Mouse (Mus musculus) right cerebral cortex, postnatal 4 days (tissue): Measurements from ENCODE around the gene Stx17.
A peak's percentile ranks its signal among the peaks of the same experiment; 100 is the strongest.

Source experiments
- DNase-seq: peaks from one replicate; pipeline ENCODE4 v3.0.0-alpha.2; 2022

The Stx17 gene

DNA sequence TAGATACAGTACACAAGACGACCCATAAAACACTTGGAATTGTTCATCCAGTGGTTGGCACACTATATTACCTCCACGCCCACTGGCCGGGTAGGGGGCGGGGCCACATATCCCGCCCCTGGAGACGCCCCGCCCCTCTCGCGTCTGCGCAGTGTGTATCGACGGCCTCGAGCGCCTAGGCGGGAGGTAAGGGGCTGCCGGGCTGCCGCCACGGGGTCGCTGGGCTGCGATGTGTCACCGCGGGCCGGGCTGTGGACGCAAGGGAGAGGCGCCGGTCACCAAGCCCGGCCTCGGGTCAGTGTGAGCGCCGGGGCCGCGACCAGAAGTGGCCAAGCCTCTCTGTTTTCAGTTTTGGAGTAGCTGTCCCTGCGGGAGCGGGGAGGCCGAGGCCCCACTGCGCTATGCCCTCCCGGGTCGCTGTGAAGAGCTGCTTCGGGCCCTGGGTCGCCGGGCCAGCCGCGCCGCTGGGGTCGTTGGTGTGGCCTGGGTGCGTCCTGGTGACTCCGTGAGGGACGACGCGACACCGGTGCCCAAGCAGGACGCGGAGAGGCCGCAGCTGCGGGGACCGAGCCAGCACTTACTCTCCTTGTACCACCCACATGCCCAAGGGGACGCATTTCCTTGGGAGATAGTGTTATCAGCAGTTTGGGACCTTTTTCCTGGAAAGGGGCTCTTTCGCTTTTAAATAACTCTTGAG lies at the start of gene Stx17:
TSS of gene Stx17 (plus strand) at position 143 of the 697 bp plus-strand sequence.
- DNase-seq, result peak; percentile 81

DNA sequence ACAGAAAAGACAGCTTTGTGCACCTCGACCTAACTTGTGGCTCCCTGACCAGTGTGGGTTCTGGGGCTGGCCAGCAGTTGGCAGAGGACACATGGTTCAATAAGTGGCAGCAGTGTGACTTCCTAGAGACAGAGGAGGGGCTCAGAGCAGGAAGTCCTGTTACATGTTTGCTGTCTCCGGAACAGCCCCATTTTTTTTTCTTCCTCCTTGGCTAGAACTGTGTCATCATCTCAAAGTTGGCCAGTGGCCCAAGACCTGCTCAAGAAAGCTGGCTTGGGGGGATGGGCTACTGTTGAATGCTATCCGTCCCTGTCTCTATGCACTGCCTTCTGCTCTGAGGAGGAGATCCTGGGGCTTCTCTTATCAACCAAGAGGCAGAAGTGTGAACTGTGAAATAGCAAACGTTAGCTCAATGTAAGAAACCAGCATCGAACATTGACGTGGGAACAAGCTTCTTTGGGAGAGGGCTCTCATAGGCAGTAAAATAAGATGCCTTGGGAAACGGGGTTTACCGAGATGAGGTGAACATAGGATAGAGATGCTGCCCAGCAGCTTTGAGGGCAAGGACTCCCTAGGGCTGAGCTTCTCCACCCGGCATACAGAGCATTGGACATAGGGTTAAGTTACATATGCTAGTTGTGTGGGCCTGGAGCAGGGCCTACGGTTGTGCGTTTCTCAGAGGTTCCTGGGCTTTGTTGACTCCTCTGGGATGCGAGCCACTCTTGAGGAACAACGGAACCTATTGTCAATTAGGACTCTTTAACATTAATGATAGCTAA lies 47.8 kb upstream of the Stx17 start:
- no peak for DNase-seq

DNA sequence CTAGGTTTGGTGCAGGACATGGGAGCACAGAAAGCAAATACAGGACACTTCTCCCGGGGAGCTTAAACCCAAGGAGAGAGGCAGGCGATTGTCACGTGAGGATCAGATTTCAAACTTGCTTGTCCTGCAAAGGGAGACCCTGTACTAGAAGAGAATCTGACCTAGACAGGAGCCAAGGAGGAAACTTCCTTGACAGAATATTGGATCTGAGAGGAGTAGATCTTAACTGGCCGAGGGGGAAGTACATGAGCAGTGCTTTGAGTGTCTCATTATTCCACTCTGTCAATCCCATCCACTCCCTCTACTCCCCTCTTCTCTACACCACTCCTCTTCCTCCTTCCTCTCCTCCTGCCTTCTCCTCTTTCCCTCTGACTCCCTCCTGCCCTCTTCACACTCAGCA lies 46.5 kb upstream of the Stx17 start:
- DNase-seq, result no peak

DNA sequence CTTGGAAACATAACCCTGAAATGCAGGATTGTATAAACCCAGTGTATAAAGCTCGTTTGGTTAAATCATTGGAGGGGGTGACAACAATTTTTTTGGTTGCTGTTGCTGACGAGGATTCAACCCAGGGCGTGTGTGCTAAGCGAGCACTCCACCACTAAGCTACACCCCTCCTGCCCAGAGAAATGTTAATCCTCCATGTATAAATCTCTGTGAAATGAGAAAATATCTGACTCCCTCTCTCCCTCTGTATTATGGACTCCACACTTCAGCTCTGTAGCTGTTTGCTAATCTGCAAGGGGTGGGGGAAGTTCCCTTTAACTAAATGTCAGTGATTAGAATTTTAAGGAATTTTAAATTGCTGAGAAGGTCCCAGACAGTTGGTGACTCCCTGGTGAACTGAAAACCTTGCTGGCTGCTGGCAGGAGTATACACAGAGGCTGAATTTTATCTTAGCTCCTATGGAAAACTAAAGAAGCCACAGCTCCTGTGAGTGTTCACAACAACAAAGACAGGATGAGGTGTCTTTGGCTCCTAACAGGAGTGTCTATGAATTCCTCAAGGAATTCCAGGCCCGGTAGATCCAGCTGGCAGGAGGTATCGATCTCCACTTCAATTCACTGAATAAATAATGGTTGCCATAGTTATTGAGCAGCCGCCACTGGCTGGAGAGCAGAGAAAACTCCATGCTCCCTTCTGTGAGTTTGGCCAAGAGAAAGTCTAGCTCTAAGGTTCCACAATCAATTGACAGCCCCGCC lies 45.3 kb upstream of the Stx17 start:
- DNase-seq, result no peak

DNA sequence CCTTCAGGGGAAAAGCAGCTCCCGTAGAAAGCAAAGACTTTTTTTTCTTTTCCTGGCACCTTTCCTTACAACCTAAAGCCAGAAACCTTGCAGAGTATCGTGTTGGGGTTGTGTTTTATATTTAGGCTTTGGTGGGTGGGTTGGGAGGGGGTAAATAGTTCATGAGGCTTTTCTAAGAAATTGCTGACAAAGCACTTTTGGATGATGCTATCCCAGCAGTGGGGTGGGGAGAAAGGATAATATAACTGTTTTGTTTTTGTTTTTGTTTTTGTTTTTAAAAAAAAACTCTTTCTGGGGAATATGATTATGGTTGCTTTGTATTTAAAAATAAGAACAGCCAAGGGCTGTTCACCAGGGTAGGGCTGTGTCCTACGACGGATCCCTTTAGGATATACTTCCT lies 41.3 kb upstream of the Stx17 start:
- no peak for DNase-seq

DNA sequence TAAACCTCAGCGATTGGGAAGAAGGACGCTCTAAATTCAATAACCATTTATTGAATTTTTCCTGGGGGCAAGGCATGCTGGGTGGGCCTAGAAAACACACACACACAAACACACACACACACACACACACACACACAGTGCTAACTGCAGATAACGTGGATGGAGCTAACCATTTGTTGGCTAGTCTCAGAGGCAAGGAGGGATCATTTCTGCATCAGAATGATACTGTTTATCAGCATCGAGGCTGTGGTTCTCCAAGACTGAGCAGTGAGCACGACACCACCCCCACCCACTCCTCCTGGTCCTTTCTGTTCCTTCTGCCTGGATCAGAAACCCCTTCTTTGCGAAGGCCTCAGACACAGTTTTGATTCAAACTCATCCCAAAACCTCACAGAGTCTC lies 38.1 kb upstream of the Stx17 start:
- no peak for DNase-seq

DNA sequence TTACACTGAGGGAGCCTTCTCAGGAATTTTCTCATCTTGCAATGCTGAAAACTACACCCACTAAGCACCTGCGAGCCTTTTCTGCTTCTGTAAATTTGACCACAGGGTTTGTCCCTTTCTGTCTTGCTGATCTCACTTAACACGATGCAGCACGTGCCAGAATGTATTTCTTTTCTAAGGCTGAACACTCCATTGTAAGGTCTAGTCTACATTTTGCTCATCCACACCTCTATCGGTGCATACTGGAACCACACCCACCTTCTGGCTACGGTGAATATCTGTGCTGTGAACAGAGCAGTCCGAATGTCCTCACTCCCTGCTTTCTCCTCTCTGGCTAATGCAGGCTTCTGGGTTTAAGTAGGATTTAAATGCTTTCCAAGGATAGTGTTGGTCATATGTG lies 37.2 kb upstream of the Stx17 start:
- no peak for DNase-seq

DNA sequence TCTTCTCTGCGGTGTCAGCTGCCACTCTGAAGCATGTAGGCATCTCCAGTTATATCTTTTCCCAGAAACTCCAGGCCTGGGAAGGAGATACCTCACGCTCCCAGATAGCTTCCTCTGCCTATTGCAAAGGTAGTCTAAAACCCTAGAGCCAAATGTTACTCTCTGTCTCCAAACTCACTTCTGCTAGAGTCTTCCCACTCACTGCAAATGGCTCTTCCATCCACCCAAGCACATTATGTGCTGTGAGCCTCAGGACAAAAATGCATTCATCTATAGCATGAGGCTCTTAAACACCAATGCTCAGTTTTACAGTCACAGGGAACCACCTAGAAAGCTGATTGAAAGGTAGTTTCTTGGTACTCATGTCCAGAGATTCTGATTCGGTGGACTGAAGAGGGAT lies 31.5 kb upstream of the Stx17 start:
- no peak for DNase-seq

DNA sequence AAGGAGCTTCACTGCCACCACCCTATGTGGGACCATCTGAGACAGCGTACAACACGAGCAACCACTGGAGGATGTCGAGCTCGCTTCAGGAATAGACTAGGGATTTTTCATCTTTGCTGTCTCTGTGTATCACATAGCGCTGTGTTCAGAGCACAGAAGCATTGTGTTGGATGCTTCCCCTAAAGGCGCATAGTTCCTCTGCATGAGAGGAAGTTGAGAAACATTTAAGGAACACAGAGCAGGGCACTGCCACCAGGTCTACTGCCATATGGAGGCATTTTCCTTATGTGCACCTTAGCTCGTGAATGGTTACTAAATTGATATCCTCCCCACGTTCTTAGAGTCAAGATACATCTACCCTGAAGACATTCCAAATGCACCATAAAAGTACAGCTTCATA lies 24.5 kb upstream of the Stx17 start:
- DNase-seq, result no peak

DNA sequence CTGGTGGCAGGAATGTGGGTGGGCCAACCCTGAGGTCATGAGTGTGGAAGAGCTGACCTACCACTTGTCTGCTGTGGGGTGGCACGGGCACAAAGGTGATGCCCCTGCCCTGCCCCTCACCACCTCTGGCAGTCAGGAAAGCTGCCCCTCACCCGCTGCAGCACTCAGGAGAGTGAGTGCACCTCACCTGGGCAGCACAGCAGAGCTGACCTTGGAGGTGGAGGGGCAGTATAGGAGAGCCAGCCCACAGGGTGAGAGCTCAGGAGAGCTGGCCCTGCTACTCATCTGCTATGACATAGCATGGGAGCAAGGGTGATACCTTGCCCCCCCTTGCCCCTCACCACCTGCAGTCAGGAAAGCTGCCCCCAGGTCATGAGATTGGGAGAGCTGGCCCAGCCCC lies 22.7 kb upstream of the Stx17 start:
- DNase-seq, result no peak

DNA sequence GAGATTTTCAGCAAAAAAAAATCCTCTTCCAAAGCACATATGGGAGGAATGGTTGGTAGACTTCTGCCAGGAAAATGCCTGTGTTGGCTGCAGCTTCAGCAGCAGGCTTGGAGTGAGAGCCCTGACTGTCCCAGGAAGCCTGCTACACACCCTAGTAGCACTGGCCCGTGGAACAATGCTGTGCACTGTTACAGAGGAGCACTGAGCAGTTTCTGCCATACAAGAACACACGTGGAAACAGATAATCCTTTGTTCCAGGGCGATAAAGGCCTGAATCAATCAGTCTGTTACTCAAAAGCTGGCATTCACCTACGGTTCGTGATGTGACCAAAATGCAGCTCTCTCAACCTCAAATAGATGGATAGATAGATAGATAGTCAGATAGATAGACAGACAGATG lies 19.3 kb upstream of the Stx17 start:
- DNase-seq, result no peak

DNA sequence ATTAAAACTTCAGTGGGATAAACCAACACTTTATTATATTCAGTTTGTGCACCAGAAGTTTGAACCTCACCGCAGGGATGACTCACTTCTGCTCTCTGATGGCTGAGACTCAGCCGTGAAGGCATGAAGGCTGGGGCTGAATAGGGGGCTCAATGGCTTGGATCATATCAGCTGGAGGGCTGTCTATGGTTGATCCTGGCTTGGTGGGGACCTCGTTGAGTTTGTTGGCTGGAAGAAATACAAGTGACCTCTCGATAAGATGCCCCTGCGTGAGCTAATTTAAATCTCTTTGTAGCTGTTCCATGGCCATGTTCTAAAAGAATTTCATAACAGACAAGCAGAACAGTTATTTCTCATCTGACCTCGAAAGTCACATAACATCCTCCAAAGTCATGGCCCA lies 17.6 kb upstream of the Stx17 start:
- DNase-seq, result no peak

DNA sequence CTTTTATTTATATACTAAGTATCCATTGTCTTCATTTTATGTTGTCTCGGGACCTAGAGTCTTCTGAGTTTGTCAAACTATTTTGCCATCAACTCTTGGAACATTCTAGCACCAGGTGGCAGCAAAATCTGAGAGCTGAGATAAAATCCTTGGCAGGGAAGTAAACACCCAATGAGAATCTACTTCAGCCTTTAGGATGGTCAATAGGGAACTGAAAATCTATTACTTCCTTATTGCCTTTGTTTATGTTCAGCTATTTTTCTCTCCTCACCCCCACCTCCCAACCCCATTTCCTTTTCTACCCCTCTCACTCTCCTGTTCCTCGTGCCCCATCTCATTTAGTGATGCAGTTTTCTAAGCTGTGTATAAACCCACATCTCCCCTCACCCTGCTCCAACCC lies 16.1 kb upstream of the Stx17 start:
- no peak for DNase-seq

DNA sequence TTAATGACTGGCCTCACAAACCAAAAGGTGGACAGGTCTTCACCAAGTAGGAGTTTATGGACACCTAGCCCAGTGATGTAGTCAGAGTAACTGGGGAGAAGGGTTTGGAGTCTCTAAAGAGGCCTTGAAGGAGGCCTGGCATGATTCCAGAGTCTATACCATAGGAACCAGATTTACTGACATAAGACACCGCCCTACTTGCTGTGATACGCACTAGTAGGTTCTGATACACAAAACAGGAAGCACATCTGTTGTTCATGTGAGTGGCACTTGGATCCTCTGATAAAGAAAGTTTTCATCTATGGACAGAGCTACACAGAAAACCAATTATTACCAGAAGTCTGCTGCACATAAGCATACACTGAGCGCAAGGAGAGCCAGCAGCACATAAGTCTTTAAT lies 14.4 kb upstream of the Stx17 start:
- DNase-seq, result no peak

DNA sequence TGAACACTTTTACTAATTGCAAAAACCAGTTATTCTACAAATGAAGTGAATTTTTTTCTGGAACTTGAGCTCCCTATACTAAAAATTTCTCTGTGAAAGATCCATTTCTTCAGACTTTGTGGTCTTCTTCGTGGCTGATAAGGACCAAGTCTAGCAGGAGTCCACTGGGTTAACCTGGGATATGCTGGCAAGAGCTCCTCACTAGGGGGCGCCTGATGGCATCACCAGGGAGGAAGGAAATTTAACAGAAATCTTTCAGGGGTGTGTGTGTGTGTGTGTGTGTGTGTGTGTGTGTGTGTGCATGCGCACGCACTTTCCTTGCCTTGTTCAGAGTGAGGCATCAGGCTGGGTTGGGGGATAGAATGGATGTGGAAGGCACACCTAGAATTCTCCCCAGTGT lies 8.5 kb upstream of the Stx17 start:
- DNase-seq, result peak; percentile 13

DNA sequence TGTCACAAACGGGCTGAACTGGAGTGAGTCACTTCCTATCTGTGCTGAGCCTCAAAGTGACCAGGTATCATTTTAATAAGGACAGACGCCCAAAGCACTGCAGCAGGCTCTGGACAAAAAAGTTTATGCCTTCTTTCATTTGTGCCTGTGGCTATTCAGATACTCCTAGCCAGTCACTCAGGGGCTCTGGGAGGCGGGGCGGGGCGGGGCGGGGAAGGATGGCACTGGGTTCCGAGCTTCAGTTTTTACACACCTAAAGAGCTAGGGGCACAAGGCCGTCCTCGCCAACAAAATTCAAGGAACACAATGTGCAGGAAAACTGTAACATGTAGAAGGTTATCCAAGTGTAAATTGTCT lies 321 bp upstream of the Stx17 start:
- DNase-seq, result no peak

DNA sequence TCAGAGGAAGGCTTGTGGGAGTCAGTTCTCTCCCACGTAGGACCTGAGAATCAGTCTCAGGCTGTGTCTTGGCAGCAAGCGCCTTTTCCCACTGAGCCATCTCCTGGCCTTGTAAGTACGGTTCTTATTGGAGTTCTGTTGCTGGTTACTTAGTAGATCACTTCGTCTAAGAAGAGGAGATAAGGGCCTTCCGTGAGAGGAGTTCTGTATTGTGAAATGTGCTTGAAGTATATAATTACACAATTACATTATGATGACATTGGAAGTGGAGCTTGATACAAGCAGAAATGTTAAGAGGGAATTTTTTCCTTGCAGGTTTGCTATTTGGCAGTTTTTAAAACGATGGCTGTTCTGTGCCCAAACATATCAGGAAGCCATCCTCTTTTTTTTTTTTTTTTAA lies 5.6 kb downstream of the Stx17 start:
- DNase-seq, result no peak

DNA sequence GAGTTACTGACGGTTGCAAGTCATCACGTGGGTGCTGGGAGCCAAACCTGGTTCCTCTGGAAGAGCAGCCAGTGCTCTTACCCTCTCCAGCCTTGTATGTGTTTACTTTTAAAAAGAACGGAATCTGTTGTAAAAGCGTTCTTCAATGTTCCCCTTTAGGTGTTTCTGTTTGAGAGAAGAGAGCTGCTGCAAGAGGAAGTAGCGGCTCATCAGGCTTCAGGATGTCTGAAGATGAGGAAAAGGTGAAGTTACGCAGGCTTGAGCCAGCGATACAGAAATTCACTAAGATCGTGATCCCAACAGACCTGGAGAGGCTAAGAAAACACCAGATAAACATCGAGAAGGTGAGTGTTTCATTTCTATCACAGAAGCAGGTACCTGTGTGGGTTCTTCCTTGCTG lies 6.9 kb downstream of the Stx17 start:
- DNase-seq, result no peak

DNA sequence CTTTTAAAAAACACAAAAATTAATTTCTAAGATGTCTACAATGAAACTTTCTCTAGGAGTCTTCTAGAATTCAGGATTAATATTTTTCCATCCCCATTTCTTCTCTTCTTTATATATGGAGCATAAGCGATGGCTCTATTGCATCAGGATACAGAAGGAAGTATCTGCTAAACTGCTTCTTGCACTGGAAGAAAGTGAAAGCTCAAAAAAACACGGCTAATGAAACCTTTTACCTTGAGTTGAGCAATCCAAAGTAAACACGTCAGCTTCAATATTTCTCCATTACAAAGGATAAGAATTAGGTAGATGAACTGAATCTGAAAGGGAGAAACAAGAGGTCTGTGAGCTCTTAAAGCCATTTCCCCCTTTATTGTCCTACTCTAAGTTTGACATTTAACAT lies 8.0 kb downstream of the Stx17 start:
- DNase-seq, result no peak

DNA sequence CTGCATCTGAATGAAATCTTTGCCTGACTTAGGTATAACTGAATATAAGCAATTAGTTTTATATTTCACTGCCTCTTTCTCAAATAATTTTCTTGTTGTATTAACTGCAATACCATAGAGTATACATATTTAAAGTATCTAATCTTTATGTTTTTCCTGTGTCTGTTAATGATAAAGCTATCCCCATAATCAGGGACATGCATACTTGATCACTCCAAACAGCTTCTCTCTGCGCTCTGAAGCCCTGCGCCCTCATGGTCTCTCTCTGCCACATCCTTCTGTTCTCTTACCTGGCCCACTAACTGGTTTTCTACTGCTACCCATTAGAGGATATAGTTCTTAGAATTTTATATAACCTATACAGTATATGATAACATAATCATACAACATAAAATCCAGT lies 24.8 kb downstream of the Stx17 start:
- no peak for DNase-seq

DNA sequence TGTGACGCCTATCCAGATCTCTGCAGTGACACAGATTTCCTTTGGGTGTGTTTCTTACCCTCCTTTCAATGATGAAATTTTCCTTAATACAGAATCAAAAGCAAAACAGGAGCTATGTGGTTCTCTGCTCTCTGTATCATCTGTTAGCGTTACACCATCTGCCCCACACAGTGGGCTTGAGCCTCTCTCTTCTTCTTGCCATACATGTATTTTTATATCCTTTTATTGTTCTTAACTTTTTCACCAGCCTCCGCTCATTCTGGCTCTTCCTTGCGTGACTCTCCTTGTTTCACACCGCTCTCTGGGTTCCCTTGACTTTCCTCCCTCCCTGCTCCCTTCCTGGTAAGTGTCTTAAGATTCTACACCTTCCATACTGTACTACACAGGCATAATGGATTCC lies 28.5 kb downstream of the Stx17 start:
- DNase-seq, result no peak

DNA sequence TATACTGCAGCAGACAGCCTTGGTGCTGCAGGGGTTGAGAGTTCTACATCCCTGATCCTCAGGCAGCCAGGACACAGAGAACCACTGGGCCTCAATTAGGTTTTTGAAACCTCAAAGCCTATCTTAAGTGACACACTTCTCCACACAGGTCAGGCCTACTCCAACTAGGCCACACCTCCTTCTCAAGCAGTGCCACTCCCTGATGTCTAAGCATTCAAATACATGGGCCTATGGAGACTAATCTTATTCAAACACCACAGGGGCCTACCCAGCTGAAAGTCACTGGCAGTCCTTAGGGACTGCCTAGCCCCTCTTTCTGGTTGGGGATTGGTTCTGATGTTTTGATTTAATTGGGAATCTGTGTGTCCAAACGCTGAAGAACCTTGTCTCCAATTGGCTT lies 31.1 kb downstream of the Stx17 start:
- no peak for DNase-seq

DNA sequence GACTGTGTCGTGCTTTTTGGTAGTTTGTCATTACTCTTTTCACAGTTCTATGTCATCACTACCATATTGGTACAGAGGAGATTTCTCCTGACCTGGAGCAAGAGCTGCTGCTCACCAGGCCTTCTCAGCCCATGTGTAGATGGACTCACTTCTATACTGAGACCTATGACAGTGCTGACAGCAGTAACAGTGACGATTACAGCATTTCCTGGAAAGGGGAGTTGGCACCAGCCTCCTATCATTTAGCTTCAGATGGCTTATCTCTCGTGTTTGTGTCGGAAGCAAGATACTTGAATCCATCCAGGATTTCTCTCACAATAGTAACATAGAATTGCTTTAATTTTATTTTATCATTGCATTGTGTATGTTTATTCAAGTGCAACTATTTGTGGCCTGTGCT lies 35.7 kb downstream of the Stx17 start:
- DNase-seq, result no peak

DNA sequence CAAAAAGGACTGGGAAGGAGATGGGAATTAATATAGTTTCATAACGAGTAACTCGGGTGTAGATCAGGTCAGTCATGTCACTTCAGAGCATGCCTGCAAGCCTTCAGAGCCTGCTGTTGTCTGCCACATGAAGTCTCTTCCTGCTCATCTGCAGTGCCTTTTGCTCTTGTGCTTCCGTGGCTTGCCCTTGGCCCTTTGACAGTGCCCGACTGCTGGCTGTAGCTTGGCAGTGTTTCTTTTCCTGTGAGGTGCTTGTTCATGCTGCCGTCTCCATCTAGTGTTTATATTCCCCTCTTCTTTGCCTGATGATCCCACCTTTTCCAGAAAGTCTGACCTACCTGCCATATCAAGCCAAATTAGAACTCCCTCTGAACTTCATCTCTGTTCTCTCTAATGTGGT lies 39.1 kb downstream of the Stx17 start:
- DNase-seq, result no peak
